Mouse (Mus musculus) hindbrain, embryonic 14.5 days (tissue): ENCODE data around the gene Enoph1. TPM values are rescaled to one million over a fixed set of nuclear protein-coding genes. Genes with fewer than 3 reads are reported as not detected.

Experiments
- ATAC-seq: fragments of 200-750 bp; cut with Nextera tagmentation; 2 replicates; pipeline ENCODE4 v1.8.0; 2017; ENCODE audit warnings: moderate number of reproducible peaks, mild to moderate bottlenecking, moderate TSS enrichment, moderate library complexity; ENCODE audit not compliant: low FRiP score
- DNase-seq: peaks from one replicate; pipeline ENCODE4 v3.0.0-alpha.2; 2015; ENCODE audit warnings: low spot score
- H3K27ac ChIP-seq: fragments of 300-500 bp; sonication (generic); 2 replicates; pipeline ENCODE4 v1.5.1; 2014; ENCODE audit warnings: mild to moderate bottlenecking, moderate library complexity
- H3K27me3 ChIP-seq: fragments of 300-500 bp; sonication (generic); 2 replicates; pipeline ENCODE4 v1.6.1; 2014; ENCODE audit warnings: mild to moderate bottlenecking, low read length, mixed read lengths; ENCODE audit not compliant: control insufficient read depth, insufficient read depth
- H3K36me3 ChIP-seq: fragments of 300-500 bp; sonication (generic); replicated peaks from 2 replicates; pipeline ENCODE4 v1.6.1; 2014; ENCODE audit not compliant: control insufficient read depth, insufficient read depth
- H3K4me1 ChIP-seq: fragments of 300-500 bp; sonication (generic); replicated peaks from 2 replicates; pipeline ENCODE4 v1.6.1; 2014; ENCODE audit warnings: antibody characterized with exemption, low read length, mixed read lengths; ENCODE audit not compliant: control insufficient read depth, insufficient read depth
- H3K4me2 ChIP-seq: fragments of 300-500 bp; sonication (generic); replicated peaks from 2 replicates; pipeline ENCODE4 v1.6.1; 2014; ENCODE audit warnings: mild to moderate bottlenecking, moderate library complexity
- H3K4me3 ChIP-seq: fragments of 300-500 bp; sonication (generic); replicated peaks from 2 replicates; pipeline ENCODE4 v1.5.1; 2014; ENCODE audit warnings: mild to moderate bottlenecking, low read length
- H3K9ac ChIP-seq: fragments of 300-500 bp; sonication (generic); 2 replicates; pipeline ENCODE4 v1.6.1; 2014
- H3K9me3 ChIP-seq: fragments of 300-500 bp; sonication (generic); 2 replicates; pipeline ENCODE4 v1.6.1; 2016; ENCODE audit warnings: low read length; ENCODE audit not compliant: control insufficient read depth
- WGBS: fragments of 180-500 bp; shearing (Covaris S2); extraction: QIAGEN DNeasy Blood & Tissue Kit; methylation state at CpG from one replicate; pipeline ENCODE4 v1.1.7; 2014; 5-methylcytosine and 5-hydroxymethylcytosine counted together
- polyA plus RNA-seq: library from polyadenylated mRNA; unstranded; fragments of >200 nt; fragmentation: Nextera tagmentation; extraction: Ambion mirVana; gene quantifications from 2 replicates; pipeline ENCODE4 v1.2.1, GENCODE M21; 2014

Gene Enoph1
- polyA plus RNA-seq, 1 experiment from 2014 or later, result 44.3 TPM

DNA sequence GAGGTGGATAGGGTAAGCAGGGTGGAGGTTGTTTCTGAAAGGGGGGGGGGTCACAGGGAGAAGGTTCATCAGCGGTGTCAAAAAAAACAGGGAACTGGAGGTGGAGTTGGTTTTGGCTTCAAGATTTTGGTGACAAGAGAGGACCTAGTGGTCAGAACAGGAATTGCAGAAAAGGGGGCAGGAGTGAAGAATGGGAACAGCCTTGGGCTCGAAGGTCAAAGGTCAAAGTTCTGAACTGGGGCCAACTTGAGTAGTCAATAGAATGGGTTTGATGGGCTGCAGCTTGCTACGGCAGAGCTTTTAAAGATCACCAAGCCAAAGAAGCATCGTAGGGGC lies 32.8 kb upstream of the Enoph1 start:
- H3K9ac ChIP-seq, result no peak overlapping the region
- 85% methylated on average over 4 of the region's 4 CpGs for WGBS
- no peaks in the 10 kb centered on the region for H3K4me1 ChIP-seq

DNA sequence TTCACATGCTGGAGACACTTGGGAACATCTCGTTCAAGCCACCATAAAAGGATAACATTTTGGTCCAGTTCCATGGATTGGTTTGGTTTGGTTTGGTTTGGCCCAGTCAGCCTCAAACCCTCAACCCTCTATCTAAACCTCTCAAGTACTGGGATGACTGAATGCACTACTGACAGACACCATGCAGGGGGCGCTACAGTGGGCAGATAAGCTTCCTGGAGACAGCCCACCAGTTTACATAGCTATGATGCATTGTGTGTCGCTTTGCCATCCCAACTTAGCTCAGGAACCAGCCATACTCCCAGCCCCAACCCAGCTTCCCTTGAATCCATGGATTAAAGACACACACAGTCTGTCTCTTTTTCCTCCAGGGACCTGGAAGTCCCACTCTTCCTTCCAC lies 31.3 kb upstream of the Enoph1 start:
- Histone ChIP-seq H3K9me3 (no peaks in the 10 kb centered on the region), H3K4me3 (no peak overlapping the region), H3K4me2 (no peak overlapping the region), H3K36me3 (no peaks in the 10 kb centered on the region), H3K4me1 (no peaks in the 10 kb centered on the region), H3K27ac (no peak overlapping the region), H3K27me3 (no peaks in the 10 kb centered on the region), H3K9ac (no peak overlapping the region)
- 61% methylated on average over 3 of the region's 3 CpGs for WGBS
- ATAC-seq, result no peak
- no peak for DNase-seq

More for the DNA sequence above, 32.8 kb upstream of the Enoph1 start:
- no peak for DNase-seq
- Histone ChIP-seq H3K4me2 (no peak overlapping the region), H3K36me3 (no peaks in the 10 kb centered on the region), H3K4me3 (no peak overlapping the region), H3K9me3 (no peaks in the 10 kb centered on the region), H3K27me3 (no peaks in the 10 kb centered on the region), H3K27ac (no peak overlapping the region)
- ATAC-seq, result no peak

- DNase-seq (no peak), ATAC-seq (no peak)
- H3K9ac ChIP-seq, result no peak overlapping the region
- H3K4me1 ChIP-seq, result no peaks in the 10 kb centered on the region
- H3K4me3 ChIP-seq, result no peak overlapping the region
- no peaks in the 10 kb centered on the region for H3K27me3 ChIP-seq
- H3K4me2 ChIP-seq, result no peak overlapping the region
- WGBS, result 93% methylated on average over 9 of the region's 9 CpGs
- no peaks in the 10 kb centered on the region for H3K36me3 ChIP-seq
- H3K9me3 ChIP-seq, result no peaks in the 10 kb centered on the region
- H3K27ac ChIP-seq, result no peak overlapping the region
Observed at GRCm38 (mm10) chr5:100012599-100012998, 27.2 kb upstream of the Enoph1 start.

GRCm38 (mm10) chr5:100020089-100020488 lies 19.7 kb upstream of the Enoph1 start:
- DNase-seq (no peak), ATAC-seq (no peak)
- Histone ChIP-seq H3K4me1 (no peaks in the 10 kb centered on the region), H3K9me3 (no peaks in the 10 kb centered on the region), H3K4me3 (no peak overlapping the region), H3K27me3 (no peaks in the 10 kb centered on the region), H3K27ac (no peak overlapping the region), H3K9ac (no peak overlapping the region), H3K4me2 (no peak overlapping the region), H3K36me3 (no peaks in the 10 kb centered on the region)

GRCm38 (mm10) chr5:100024403-100024802 lies 15.4 kb upstream of the Enoph1 start:
- no peaks in the 10 kb centered on the region for H3K4me1 ChIP-seq
- no peak overlapping the region for H3K4me2 ChIP-seq
- no peak for DNase-seq
- no peak for ATAC-seq
- H3K9ac ChIP-seq, result no peak overlapping the region
- no peak overlapping the region for H3K4me3 ChIP-seq
- H3K36me3 ChIP-seq, result no peaks in the 10 kb centered on the region
- H3K27ac ChIP-seq, result no peak overlapping the region
- no peaks in the 10 kb centered on the region for H3K27me3 ChIP-seq
- H3K9me3 ChIP-seq, result no peaks in the 10 kb centered on the region
- WGBS, result 82% methylated on average over 5 of the region's 5 CpGs

DNA sequence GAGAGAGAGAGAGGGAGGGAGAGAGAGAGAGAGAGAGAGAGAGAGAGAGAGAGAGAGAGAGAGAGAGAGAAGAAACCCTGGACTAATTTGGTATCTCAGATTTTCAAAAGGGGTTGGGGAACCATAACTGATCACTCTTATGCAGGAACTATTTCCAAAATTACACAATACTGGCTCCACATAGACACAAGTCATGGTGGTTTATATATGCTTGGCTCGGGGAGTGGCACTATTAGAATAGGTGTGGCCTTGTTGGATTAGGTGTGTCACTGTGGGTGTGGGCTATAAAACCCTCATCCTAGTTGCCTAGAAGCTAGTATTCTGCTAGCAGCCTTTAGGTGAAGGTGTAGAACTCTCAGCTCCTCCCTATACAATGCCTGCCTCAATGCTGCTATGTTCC lies 14.9 kb upstream of the Enoph1 start:
- no peak overlapping the region for H3K27ac ChIP-seq
- no peak for DNase-seq
- no peak overlapping the region for H3K4me3 ChIP-seq
- H3K9me3 ChIP-seq, result no peaks in the 10 kb centered on the region
- no peak for ATAC-seq
- H3K9ac ChIP-seq, result no peak overlapping the region
- H3K27me3 ChIP-seq, result no peaks in the 10 kb centered on the region
- no peaks in the 10 kb centered on the region for H3K36me3 ChIP-seq
- WGBS, result 90% methylated on average over 1 of the region's 1 CpGs
- H3K4me2 ChIP-seq, result no peak overlapping the region
- no peaks in the 10 kb centered on the region for H3K4me1 ChIP-seq

- Histone ChIP-seq H3K4me1 (no peaks in the 10 kb centered on the region), H3K9me3 (no peaks in the 10 kb centered on the region), H3K36me3 (peaks cover 41% of the 10 kb centered on the region), H3K4me3 (no peak overlapping the region), H3K27me3 (no peaks in the 10 kb centered on the region), H3K9ac (no peak overlapping the region), H3K27ac (peak overlapping the region; percentile 60), H3K4me2 (no peak overlapping the region)
- 28% methylated on average over 6 of the region's 6 CpGs for WGBS
- DNase-seq, result peak; percentile 67
- ATAC-seq, result peak; percentile 82
Observed at GRCm38 (mm10) chr5:100030069-100030468, 9.7 kb upstream of the Enoph1 start.

DNA sequence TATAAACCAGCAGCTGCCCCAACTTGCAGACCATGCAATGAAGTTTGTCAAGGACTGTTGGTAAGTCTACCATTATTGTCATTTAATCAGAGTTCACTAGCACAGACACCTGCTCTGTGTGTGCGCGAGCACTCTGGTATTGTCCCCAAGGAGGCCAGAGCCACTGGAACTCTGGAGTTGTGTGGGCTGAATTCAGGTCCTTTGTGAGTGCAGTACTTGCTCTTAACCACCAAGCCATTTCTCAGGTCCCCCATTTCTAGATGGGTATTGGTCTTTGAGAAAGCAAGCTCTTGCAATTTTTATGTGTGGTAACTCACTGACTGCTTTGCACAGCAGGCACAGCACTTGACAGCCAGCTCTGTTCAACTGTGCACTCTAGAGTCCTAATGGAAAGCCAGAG lies 7.7 kb upstream of the Enoph1 start:
- 77% methylated on average over 2 of the region's 2 CpGs for WGBS
- H3K9me3 ChIP-seq, result no peaks in the 10 kb centered on the region
- H3K36me3 ChIP-seq, result peaks cover 59% of the 10 kb centered on the region
- H3K4me2 ChIP-seq, result no peak overlapping the region
- DNase-seq (no peak), ATAC-seq (no peak)
- no peak overlapping the region for H3K4me3 ChIP-seq
- H3K27ac ChIP-seq, result no peak overlapping the region
- H3K4me1 ChIP-seq, result peaks cover 14% of the 10 kb centered on the region
- H3K27me3 ChIP-seq, result no peaks in the 10 kb centered on the region
- no peak overlapping the region for H3K9ac ChIP-seq

GRCm38 (mm10) chr5:100032646-100033045 lies 7.1 kb upstream of the Enoph1 start:
- H3K9ac ChIP-seq, result no peak overlapping the region
- H3K9me3 ChIP-seq, result no peaks in the 10 kb centered on the region
- H3K27me3 ChIP-seq, result no peaks in the 10 kb centered on the region
- DNase-seq (no peak), ATAC-seq (no peak)
- no peak overlapping the region for H3K4me3 ChIP-seq
- H3K36me3 ChIP-seq, result peaks cover 64% of the 10 kb centered on the region
- 72% methylated on average over 3 of the region's 3 CpGs for WGBS
- peaks cover 19% of the 10 kb centered on the region for H3K4me1 ChIP-seq
- no peak overlapping the region for H3K27ac ChIP-seq
- no peak overlapping the region for H3K4me2 ChIP-seq

- no peak overlapping the region for H3K27ac ChIP-seq
- H3K9me3 ChIP-seq, result no peaks in the 10 kb centered on the region
- no peaks in the 10 kb centered on the region for H3K27me3 ChIP-seq
- 42% methylated on average over 7 of the region's 7 CpGs for WGBS
- H3K9ac ChIP-seq, result no peak overlapping the region
- ATAC-seq, result no peak
- no peak for DNase-seq
- peak overlapping the region; percentile 97 for H3K4me2 ChIP-seq
- H3K36me3 ChIP-seq, result peaks cover 63% of the 10 kb centered on the region
- peaks cover 25% of the 10 kb centered on the region for H3K4me1 ChIP-seq
- H3K4me3 ChIP-seq, result peak overlapping the region; percentile 74; the same call in 1 of the 2 replicates
Observed at GRCm38 (mm10) chr5:100035950-100036349, 3.8 kb upstream of the Enoph1 start.
